ENCODE assay signal across 9 mouse cellular contexts in the genomic region with DNA sequence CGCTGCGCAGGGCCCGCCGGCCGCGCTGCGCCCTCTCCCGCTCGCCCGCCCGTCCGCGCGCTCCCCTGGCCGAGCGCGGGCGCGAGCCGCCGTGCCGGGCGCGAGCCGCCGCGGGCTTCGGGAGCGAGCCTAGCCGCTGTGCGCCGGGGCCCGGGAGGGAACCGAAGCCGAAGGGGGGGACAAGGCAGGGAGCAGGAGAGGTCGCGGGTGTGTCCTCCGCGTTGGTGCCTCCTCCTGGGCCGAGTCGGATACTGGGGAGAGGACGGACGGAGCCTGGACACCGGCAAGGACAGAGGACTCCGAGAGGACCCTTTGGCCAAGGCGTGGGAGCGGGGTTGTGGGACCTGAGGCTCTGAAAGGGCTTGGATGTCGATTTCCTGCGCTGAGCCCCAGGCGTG. TPM values are rescaled to one million over a fixed set of nuclear protein-coding genes. Genes with fewer than 3 reads are reported as not detected.
DNase-seq lines count a peak whose midpoint lies in the region; ATAC-seq and TF ChIP-seq lines count a peak whose summit lies in the region.
"Had no signal": no experiment of that assay in that cellular context is flagged by ENCODE, and none has a peak within 500 bp of the region (broad histone marks: within the 10 kb centered on the region; RNA-seq: fewer than 3 reads in every experiment).

A gene (minus strand): TSS at position 57 of the 398 bp plus-strand sequence.

- peak within 1 kb of the TSS; percentile 67 for H3K9ac ChIP-seq in forebrain, embryonic 14.5 days (ENCODE audit: low read length)
- H3K9ac ChIP-seq in liver, embryonic 16.5 days (ENCODE audit: low read depth, low read length): no peak within 1 kb of the TSS

- H3K36me3 ChIP-seq in forebrain, embryonic 14.5 days (ENCODE audit: control insufficient read depth, insufficient read depth, low read length): no peaks in the 10 kb centered on the region
- no peaks in the 10 kb centered on the region for H3K36me3 ChIP-seq in liver, embryonic 16.5 days (ENCODE audit: control insufficient read depth, insufficient read depth)
- no peaks in the 10 kb centered on the region for H3K36me3 ChIP-seq in thymus, adult 2 months (ENCODE audit: control insufficient read depth, insufficient read depth, low read length)

- ATAC-seq in forebrain, embryonic 14.5 days: no peak; the same call in 1 of the 2 replicates
- ATAC-seq in liver, embryonic 16.5 days (ENCODE audit: low read depth): no peak

- no peaks in the 10 kb centered on the region for H3K9me3 ChIP-seq in forebrain, embryonic 14.5 days (replicated peaks; ENCODE audit: control insufficient read depth, low read length)
- no peaks in the 10 kb centered on the region for H3K9me3 ChIP-seq in liver, embryonic 16.5 days (replicated peaks; ENCODE audit: control insufficient read depth, low read length)

- peak within 1 kb of the TSS; percentile 85 for H3K4me2 ChIP-seq in forebrain, embryonic 14.5 days (ENCODE audit: low read length)
- H3K4me2 ChIP-seq in liver, embryonic 16.5 days (ENCODE audit: low read depth, low read length): peak within 1 kb of the TSS; percentile 50

- WGBS in forebrain, embryonic 14.5 days: 0% methylated on average over 46 of the region's 50 CpGs
- WGBS in liver, embryonic 16.5 days (ENCODE audit: insufficient replicate concordance): under 1% methylated on average over 44 of the region's 50 CpGs
- 13% methylated on average over 50 of the region's 50 CpGs for WGBS in thymus, adult 2 months

- H3K4me1 ChIP-seq in brown adipose tissue, adult 24 weeks (ENCODE audit: control insufficient read depth, insufficient read depth, insufficient read length, low read length): no peaks in the 10 kb centered on the region
- H3K4me1 ChIP-seq in forebrain, embryonic 14.5 days (ENCODE audit: control insufficient read depth, insufficient read depth, low read length): 0 out of 2 replicates have a peak, but pooled peaks cover 2% of the 10 kb centered on the region
- H3K4me1 ChIP-seq in liver, embryonic 16.5 days (ENCODE audit: control insufficient read depth, low read depth, low read length): no peaks in the 10 kb centered on the region; the same call in 1 of the 2 replicates
- no peaks in the 10 kb centered on the region for H3K4me1 ChIP-seq in thymus, adult 2 months (replicated peaks; ENCODE audit: control insufficient read depth, insufficient read depth, low read length)

- H3K27me3 ChIP-seq in forebrain, embryonic 14.5 days (replicated peaks; ENCODE audit: control insufficient read depth, insufficient read depth, low read length): peaks cover 24% of the 10 kb centered on the region
- peaks cover 40% of the 10 kb centered on the region for H3K27me3 ChIP-seq in liver, embryonic 16.5 days (ENCODE audit: control insufficient read depth, insufficient read depth, low read depth, low read length)
- peaks cover 5% of the 10 kb centered on the region; the same call in 1 of the 2 replicates for H3K27me3 ChIP-seq in thymus, adult 2 months (ENCODE audit: control insufficient read depth, insufficient read depth, low read length)

- TF ChIP-seq CTCF in thymus, adult 2 months (IDR thresholded peaks at IDR 0.05; ENCODE audit: borderline replicate concordance, control insufficient read depth, extremely low read depth, insufficient read depth, low read length, poor library complexity): no peak

- TF ChIP-seq POLR2A in thymus, adult 2 months (IDR thresholded peaks at IDR 0.05; ENCODE audit: control insufficient read depth, extremely low read depth, insufficient read depth, low read length, poor library complexity): no peak

- H3K4me3 ChIP-seq in brown adipose tissue, adult 24 weeks (ENCODE audit: insufficient read depth, low read depth, low read length): peak within 1 kb of the TSS; percentile 35
- H3K4me3 ChIP-seq in forebrain, embryonic 14.5 days (ENCODE audit: low read depth, low read length): peak within 1 kb of the TSS; percentile 64
- peak within 1 kb of the TSS; percentile 43 for H3K4me3 ChIP-seq in liver, embryonic 16.5 days (ENCODE audit: low read depth, low read length)
- no peak within 1 kb of the TSS for H3K4me3 ChIP-seq in thymus, adult 2 months (ENCODE audit: control insufficient read depth, insufficient read depth, low read length)
- H3K4me3 ChIP-seq: myocyte had no signal

- no peak within 1 kb of the TSS for H3K27ac ChIP-seq in brown adipose tissue, adult 24 weeks (replicated peaks; ENCODE audit: low read depth, low read length)
- H3K27ac ChIP-seq in forebrain, embryonic 14.5 days (ENCODE audit: low read depth, low read length): peak within 1 kb of the TSS; percentile 60
- H3K27ac ChIP-seq in liver, embryonic 16.5 days (ENCODE audit: low read length): no peak within 1 kb of the TSS
- no peak within 1 kb of the TSS for H3K27ac ChIP-seq in thymus, adult 2 months (ENCODE audit: control insufficient read depth, insufficient read depth, low read length)

- peak; percentile 24 to 47 for DNase-seq in left cerebral cortex, adult 18-20 months (ENCODE audit: low spot score in 2 of 2)
- no peak for DNase-seq in left cerebral cortex, adult 11 months (ENCODE audit: low spot score)
- DNase-seq in forebrain, embryonic 14.5 days (ENCODE audit: low spot score): no peak
- peak; percentile 22 for DNase-seq in kidney, postnatal 10 days
- peak; percentile 50 for DNase-seq in right cerebral cortex, postnatal 4 days
- no peak for DNase-seq in thymus, adult 2 months

RNA-seq across cellular contexts. Expression of the gene that starts here (rescaled TPM):
- 10 to 100 TPM; 51.4 to 54.8 TPM for total RNA-seq in left cerebral cortex, adult 18-20 months (2021)
- polyA plus RNA-seq in brown adipose tissue, adult 24 weeks (2012; ENCODE audit: insufficient read depth, insufficient read length, missing spikeins): not detected in 2 replicates
- polyA plus RNA-seq in forebrain, embryonic 14.5 days (2014; fragmentation: Nextera tagmentation; extraction: Ambion mirVana): 2.6 and 4.5 TPM in 2 replicates
- polyA plus RNA-seq in liver, embryonic 16.5 days (2015; fragmentation: Nextera tagmentation; extraction: Ambion mirVana): not detected in 2 replicates
- polyA plus RNA-seq in thymus, adult 2 months (2012; rRNA removed): 1.6 and 1.9 TPM in 2 replicates

Comparison
In these comparisons a context has a peak if more than half of its experiments do, and no peak if none do; other contexts are left out.
1. DNase-seq: peak in left cerebral cortex, adult 18-20 months (2 of 2), kidney, postnatal 10 days (single experiment) and right cerebral cortex, postnatal 4 days (single experiment); none in left cerebral cortex, adult 11 months (single experiment), forebrain, embryonic 14.5 days (single experiment) and thymus, adult 2 months (single experiment).